ENCODE assay signal across 27 mouse cellular contexts in genomic region chr17:72571379-72571778, GRCm38 (mm10).
"Had no signal": no experiment of that assay in that cellular context is flagged by ENCODE, and none has a peak within 500 bp of the region (broad histone marks: within the 10 kb centered on the region; RNA-seq: fewer than 3 reads in every experiment).

No protein-coding gene starts in this region.

- ATAC-seq: hindbrain, embryonic 16.5 days; inflammation-experienced regulatory T-cells, adult 6 months; intestine, embryonic 15.5 days; intestine, postnatal 0 days had no signal

- DNase-seq: gastrocnemius, postnatal 14 days; gastrocnemius, postnatal 36 days; heart, adult 2 months; heart, postnatal 14 days; heart, postnatal 36 days; kidney, adult 18-20 months; kidney, adult 8-10 months; kidney, postnatal 10 days; kidney, postnatal 25 days; kidney, postnatal 4 days; liver; liver, embryonic 13.5 days had no signal

- H3K4me1 ChIP-seq: heart, embryonic 13.5 days; heart, embryonic 15.5 days; hindbrain, embryonic 12.5 days; intestine, embryonic 15.5 days; limb, embryonic 10.5 days; limb, embryonic 12.5 days; liver, embryonic 13.5 days; liver, embryonic 15.5 days had no signal

- H3K27me3 ChIP-seq: heart, embryonic 13.5 days; heart, embryonic 15.5 days; hindbrain, embryonic 12.5 days; intestine, embryonic 15.5 days; limb, embryonic 12.5 days; liver, embryonic 13.5 days; liver, embryonic 15.5 days had no signal

- H3K36me3 ChIP-seq: heart, embryonic 13.5 days; heart, embryonic 15.5 days; hindbrain, embryonic 12.5 days; intestine, embryonic 15.5 days; limb, embryonic 10.5 days; limb, embryonic 12.5 days; liver, embryonic 13.5 days; liver, embryonic 15.5 days had no signal

- H3K27ac ChIP-seq: heart, adult 2 months; heart, embryonic 13.5 days; heart, embryonic 15.5 days; hindbrain, embryonic 12.5 days; hindbrain, embryonic 14.5 days; intestine, embryonic 15.5 days; layer of hippocampus, adult 2 months; left cerebral cortex, adult 2 months; limb, embryonic 10.5 days; limb, embryonic 12.5 days; liver, embryonic 13.5 days; liver, embryonic 15.5 days had no signal

- H3K9me3 ChIP-seq: heart, embryonic 13.5 days; heart, embryonic 15.5 days; hindbrain, embryonic 12.5 days; intestine, embryonic 15.5 days; limb, embryonic 10.5 days; limb, embryonic 12.5 days had no signal

- H3K4me3 ChIP-seq: heart, adult 2 months; heart, embryonic 13.5 days; heart, embryonic 15.5 days; hindbrain, embryonic 12.5 days; intestine, embryonic 15.5 days; layer of hippocampus, adult 2 months; left cerebral cortex, adult 2 months; limb, embryonic 10.5 days; limb, embryonic 12.5 days; liver, embryonic 13.5 days; liver, embryonic 15.5 days had no signal

- H3K4me2 ChIP-seq: heart, embryonic 11.5 days; heart, embryonic 13.5 days; heart, embryonic 15.5 days; hindbrain, embryonic 12.5 days; hindbrain, embryonic 14.5 days; intestine, embryonic 15.5 days; limb, embryonic 12.5 days; liver, embryonic 11.5 days; liver, embryonic 13.5 days; liver, embryonic 15.5 days had no signal

- H3K9ac ChIP-seq: heart, embryonic 13.5 days; heart, embryonic 15.5 days; hindbrain, embryonic 12.5 days; hindbrain, embryonic 14.5 days; intestine, embryonic 15.5 days; limb, embryonic 12.5 days; liver, embryonic 13.5 days; liver, embryonic 15.5 days had no signal
